Mouse (Mus musculus): Measurements from ENCODE around the gene Sde2.

DNA sequence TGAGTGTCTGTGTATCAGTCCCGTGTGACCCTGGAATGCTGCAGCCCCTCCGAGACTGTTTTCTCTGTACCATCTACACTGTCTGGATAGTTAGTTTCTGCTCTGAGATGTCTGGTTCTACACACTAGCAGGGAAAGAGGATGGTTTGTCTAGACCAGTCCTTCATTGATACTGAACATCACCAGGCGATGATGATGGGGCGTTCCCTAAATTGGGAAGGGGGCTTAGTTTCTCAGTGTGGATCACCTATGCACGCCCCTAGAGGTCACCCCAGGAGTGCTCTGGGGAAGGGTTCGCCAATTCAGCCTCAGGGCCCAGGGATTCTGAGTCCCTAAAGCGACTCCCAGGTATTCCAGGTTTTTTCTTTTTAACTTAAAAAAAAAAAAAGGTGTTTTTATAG, 38.2 kb downstream of the Sde2 start:
- TF ChIP-seq CTCF (IDR thresholded peaks at IDR 0.05; ENCODE audit: low read depth) (no peak), EP300 (IDR thresholded peaks at IDR 0.05; ENCODE audit: low read depth) (no peak)
